Mouse (Mus musculus) hematopoietic multipotent progenitor cell, adult 10-12 weeks (in vitro differentiated cells): ENCODE results near the gene Fcrl1. TPM values are rescaled to one million over a fixed set of nuclear protein-coding genes. Genes with fewer than 3 reads are reported as not detected.

ENCODE experiments used
- polyA plus RNA-seq: library from polyadenylated mRNA; stranded (reverse); fragments of >175 nt; gene quantifications from 2 replicates; pipeline ENCODE4 v1.2.3, GENCODE M21; 2012; ENCODE audit warnings: low replicate concordance

Fcrl1 gene
- 13.1 and 94.9 TPM in 2 replicates for polyA plus RNA-seq

DNA sequence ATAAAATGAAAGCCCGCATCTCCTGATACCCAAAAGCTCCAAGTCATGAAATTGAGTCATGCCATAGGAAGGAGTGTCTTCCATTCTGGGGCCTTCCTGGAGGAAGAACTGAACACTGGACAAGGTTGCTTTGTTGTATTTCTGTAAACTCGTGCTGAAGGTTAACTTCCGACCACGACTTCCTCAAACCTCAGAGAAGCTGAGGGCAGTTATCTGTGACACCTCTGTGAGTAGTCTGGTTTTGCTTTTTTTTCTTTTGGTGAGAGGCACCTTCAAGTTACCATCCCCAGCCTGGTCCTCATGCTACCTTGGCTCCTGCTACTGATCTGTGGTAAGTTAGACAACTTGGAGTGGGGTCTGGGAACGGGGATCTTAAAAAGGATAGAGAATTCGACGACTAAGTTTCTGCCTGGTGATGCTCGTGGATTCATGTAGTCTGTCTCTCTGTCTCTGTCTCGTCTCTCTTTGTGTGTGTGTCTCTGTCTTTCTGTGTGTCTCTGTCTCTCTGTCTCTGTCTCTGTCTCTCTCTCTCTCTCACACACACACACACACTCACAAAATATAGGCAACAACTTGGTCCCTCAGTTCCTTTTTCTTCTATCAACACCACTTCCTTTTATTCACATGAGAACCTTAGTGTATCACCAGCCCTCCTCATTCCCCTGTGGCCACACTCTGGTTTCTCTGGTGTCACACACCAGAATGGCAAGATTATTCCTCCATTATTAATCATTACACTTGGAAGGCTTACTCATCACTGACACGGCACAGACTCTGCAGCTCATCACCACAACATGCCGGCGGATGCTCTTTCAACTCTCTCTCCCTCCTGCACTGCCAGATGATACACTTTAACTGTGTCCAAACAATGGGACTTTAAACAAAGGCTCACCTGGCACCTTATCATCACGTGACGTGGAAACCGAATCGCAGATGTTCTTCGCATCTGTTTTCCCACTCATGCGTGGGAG is at the start of gene Fcrl1:
TSS of gene Fcrl1 (plus strand) at position 193 of the 971 bp plus-strand sequence.

DNA sequence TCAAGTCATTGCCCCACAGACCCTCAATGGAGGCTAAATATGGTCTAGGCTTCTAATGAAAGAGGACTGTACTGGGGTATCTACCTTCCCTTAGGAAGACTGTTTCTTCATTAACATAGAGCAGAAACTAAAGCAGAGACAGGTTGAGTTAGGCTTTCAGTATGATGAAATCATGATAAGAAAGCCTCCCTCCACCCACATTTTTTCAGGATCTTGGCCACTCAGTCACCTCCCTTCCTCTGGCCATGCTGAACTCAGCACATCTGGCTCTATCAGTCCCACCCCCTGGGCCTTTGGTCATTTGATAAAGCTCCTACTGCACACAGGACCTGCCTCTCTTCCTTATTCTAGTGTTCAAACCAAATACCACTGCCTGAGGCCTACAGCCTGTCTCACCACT is 18.6 kb upstream of the Fcrl1 start, which contains the start of gene Cd5l:
TSS of gene Cd5l (plus strand) at position 301 of the 400 bp plus-strand sequence.

DNA sequence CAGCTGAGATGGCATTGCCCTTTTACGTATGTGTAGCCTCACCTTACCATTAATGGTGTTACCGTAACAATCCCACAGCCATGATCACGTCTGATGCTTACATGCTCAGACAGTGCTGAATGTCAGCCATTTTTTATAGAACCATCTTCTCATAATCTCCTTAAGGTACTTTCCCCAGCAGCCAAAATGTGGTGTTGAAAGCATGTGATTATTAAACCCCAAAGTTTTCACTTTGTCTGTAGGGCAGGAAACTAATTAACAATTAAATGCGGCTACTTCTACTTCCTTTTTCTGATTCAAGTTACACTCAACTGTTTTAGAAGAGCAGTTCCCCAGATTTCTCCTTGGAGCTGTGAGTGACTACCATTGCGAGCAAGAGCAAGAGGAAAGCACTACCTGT is 59.3 kb downstream of the Fcrl1 start, which contains the start of gene Fcrl5:
TSS of gene Fcrl5 (plus strand) at position 295 of the 400 bp plus-strand sequence.

Other genes starting within 250 kb of the Fcrl1 start
- 0.06 TPM in 1 of 2 replicates, not detected in the other for gene Kirrel, start 201.6 kb upstream of the Fcrl1 start, polyA plus RNA-seq
- gene Fcrls, start 112.6 kb upstream of the Fcrl1 start, polyA plus RNA-seq, result 0.05 and 0.44 TPM in 2 replicates
- 7.1 and 11.8 TPM in 2 replicates for gene Cd5l, start 18.5 kb upstream of the Fcrl1 start, polyA plus RNA-seq
- 0.94 and 1.3 TPM in 2 replicates for gene Fcrl5, start 59.4 kb downstream of the Fcrl1 start, polyA plus RNA-seq
- gene Etv3, start 149.0 kb downstream of the Fcrl1 start, polyA plus RNA-seq, result 36.4 and 47.5 TPM in 2 replicates
- gene Arhgef11, start 241.2 kb downstream of the Fcrl1 start, polyA plus RNA-seq, result 7.9 and 12.6 TPM in 2 replicates